Mouse (Mus musculus): ENCODE measurements at regions not wholly inside any gene's neighbourhood (a gene's known extent, or its start where the extent isn't known, plus 50 kb on each side); places are given as distances from the start of the nearest gene placed in this dataset.
"Not testable (repeated sequence)": the region's sequence is repeated elsewhere in the genome, so short reads cannot be mapped to it uniquely, and the experiment has no call there.

GRCm38 (mm10) chr15:3720668-3721340 is 137.5 kb upstream of the Ghr start:
- no peak overlapping the region for H3K27ac ChIP-seq (ENCODE audit: low read depth, low read length)
- WGBS, result 70% methylated on average over 6 of the region's 6 CpGs
- peak; percentile 1 for DNase-seq (ENCODE audit: low spot score)

GRCm38 (mm10) chr15:3711764-3712163 is 128.5 kb upstream of the Ghr start:
- DNase-seq (ENCODE audit: low spot score) (no peak), ATAC-seq (no peak)
- Histone ChIP-seq H3K4me3 (ENCODE audit: low read depth, low read length) (no peak overlapping the region), H3K4me2 (ENCODE audit: low read length) (no peak overlapping the region), H3K9ac (ENCODE audit: low read length) (no peak overlapping the region), H3K27me3 (replicated peaks; ENCODE audit: control insufficient read depth, insufficient read depth, low read length) (no peaks in the 10 kb centered on the region), H3K27ac (ENCODE audit: low read depth, low read length) (no peak overlapping the region), H3K4me1 (ENCODE audit: control insufficient read depth, insufficient read depth, low read length) (no peaks in the 10 kb centered on the region), H3K9me3 (replicated peaks; ENCODE audit: control insufficient read depth, low read length) (no peaks in the 10 kb centered on the region), H3K36me3 (ENCODE audit: control insufficient read depth, insufficient read depth, low read length) (no peaks in the 10 kb centered on the region)
- 84% methylated on average over 1 of the region's 1 CpGs for WGBS

More at GRCm38 (mm10) chr15:3720668-3721340, 137.5 kb upstream of the Ghr start:
- Histone ChIP-seq H3K4me3 (ENCODE audit: low read depth, low read length) (no peak overlapping the region), H3K9me3 (replicated peaks; ENCODE audit: control insufficient read depth, low read length) (no peaks in the 10 kb centered on the region), H3K9ac (ENCODE audit: low read length) (no peak overlapping the region), H3K27me3 (replicated peaks; ENCODE audit: control insufficient read depth, insufficient read depth, low read length) (no peaks in the 10 kb centered on the region), H3K36me3 (ENCODE audit: control insufficient read depth, insufficient read depth, low read length) (no peaks in the 10 kb centered on the region), H3K4me2 (ENCODE audit: low read length) (no peak overlapping the region), H3K4me1 (ENCODE audit: control insufficient read depth, insufficient read depth, low read length) (no peaks in the 10 kb centered on the region)
- no peak for ATAC-seq

- H3K36me3 ChIP-seq (ENCODE audit: control insufficient read depth, insufficient read depth, low read length), result no peaks in the 10 kb centered on the region
- no peak overlapping the region for H3K27ac ChIP-seq (ENCODE audit: low read depth, low read length)
- no peaks in the 10 kb centered on the region for H3K4me1 ChIP-seq (ENCODE audit: control insufficient read depth, insufficient read depth, low read length)
- no peak overlapping the region for H3K9ac ChIP-seq (ENCODE audit: low read length)
- H3K4me3 ChIP-seq (ENCODE audit: low read depth, low read length), result no peak overlapping the region
- ATAC-seq (no peak), DNase-seq (ENCODE audit: low spot score) (no peak)
- no peaks in the 10 kb centered on the region for H3K27me3 ChIP-seq (replicated peaks; ENCODE audit: control insufficient read depth, insufficient read depth, low read length)
- 86% methylated on average over 11 of the region's 11 CpGs for WGBS
- H3K9me3 ChIP-seq (replicated peaks; ENCODE audit: control insufficient read depth, low read length), result no peaks in the 10 kb centered on the region
- no peak overlapping the region for H3K4me2 ChIP-seq (ENCODE audit: low read length)
These were observed 124.1 kb upstream of the Ghr start for GRCm38 (mm10) chr15:3707089-3708078.

GRCm38 (mm10) chr15:3699234-3699814 is 116.0 kb upstream of the Ghr start:
- Histone ChIP-seq H3K4me3 (ENCODE audit: low read depth, low read length) (no peak overlapping the region), H3K27ac (ENCODE audit: low read depth, low read length) (no peak overlapping the region), H3K9ac (ENCODE audit: low read length) (no peak overlapping the region), H3K4me1 (ENCODE audit: control insufficient read depth, insufficient read depth, low read length) (no peaks in the 10 kb centered on the region), H3K4me2 (ENCODE audit: low read length) (no peak overlapping the region), H3K27me3 (replicated peaks; ENCODE audit: control insufficient read depth, insufficient read depth, low read length) (no peaks in the 10 kb centered on the region), H3K9me3 (replicated peaks; ENCODE audit: control insufficient read depth, low read length) (no peaks in the 10 kb centered on the region), H3K36me3 (ENCODE audit: control insufficient read depth, insufficient read depth, low read length) (no peaks in the 10 kb centered on the region)
- ATAC-seq, result no peak
- no peak for DNase-seq (ENCODE audit: low spot score)
- WGBS, result 88% methylated on average over 4 of the region's 4 CpGs

- no peak overlapping the region for H3K9ac ChIP-seq (ENCODE audit: low read length)
- no peaks in the 10 kb centered on the region for H3K4me1 ChIP-seq (ENCODE audit: control insufficient read depth, insufficient read depth, low read length)
- no peak overlapping the region for H3K4me2 ChIP-seq (ENCODE audit: low read length)
- no peak overlapping the region for H3K4me3 ChIP-seq (ENCODE audit: low read depth, low read length)
- no peaks in the 10 kb centered on the region for H3K9me3 ChIP-seq (replicated peaks; ENCODE audit: control insufficient read depth, low read length)
- DNase-seq (ENCODE audit: low spot score), result peak; percentile 2
- WGBS, result 76% methylated on average over 1 of the region's 1 CpGs
- H3K27me3 ChIP-seq (replicated peaks; ENCODE audit: control insufficient read depth, insufficient read depth, low read length), result no peaks in the 10 kb centered on the region
- no peaks in the 10 kb centered on the region for H3K36me3 ChIP-seq (ENCODE audit: control insufficient read depth, insufficient read depth, low read length)
- ATAC-seq, result no peak
- no peak overlapping the region for H3K27ac ChIP-seq (ENCODE audit: low read depth, low read length)
These were observed 102.0 kb upstream of the Ghr start for GRCm38 (mm10) chr15:3685254-3685653.

- H3K27ac ChIP-seq (ENCODE audit: low read depth, low read length); H3K9ac ChIP-seq (ENCODE audit: low read length); H3K4me3 ChIP-seq (ENCODE audit: low read depth, low read length); DNase-seq (ENCODE audit: low spot score); H3K36me3 ChIP-seq (ENCODE audit: control insufficient read depth, insufficient read depth, low read length); H3K9me3 ChIP-seq (replicated peaks; ENCODE audit: control insufficient read depth, low read length); H3K27me3 ChIP-seq (replicated peaks; ENCODE audit: control insufficient read depth, insufficient read depth, low read length); H3K4me1 ChIP-seq (ENCODE audit: control insufficient read depth, insufficient read depth, low read length); H3K4me2 ChIP-seq (ENCODE audit: low read length); ATAC-seq: not testable (repeated sequence)
- WGBS, result 10% methylated on average over 4 of the region's 4 CpGs
These were observed 93.7 kb upstream of the Ghr start for GRCm38 (mm10) chr15:3677026-3677425.

- no peak overlapping the region for H3K4me2 ChIP-seq (ENCODE audit: low read length)
- no peaks in the 10 kb centered on the region for H3K9me3 ChIP-seq (replicated peaks; ENCODE audit: control insufficient read depth, low read length)
- H3K27me3 ChIP-seq (replicated peaks; ENCODE audit: control insufficient read depth, insufficient read depth, low read length), result no peaks in the 10 kb centered on the region
- H3K36me3 ChIP-seq (ENCODE audit: control insufficient read depth, insufficient read depth, low read length), result no peaks in the 10 kb centered on the region
- H3K9ac ChIP-seq (ENCODE audit: low read length), result no peak overlapping the region
- no peak overlapping the region for H3K27ac ChIP-seq (ENCODE audit: low read depth, low read length)
- WGBS, result 88% methylated on average over 2 of the region's 2 CpGs
- no peaks in the 10 kb centered on the region for H3K4me1 ChIP-seq (ENCODE audit: control insufficient read depth, insufficient read depth, low read length)
- DNase-seq (ENCODE audit: low spot score), result no peak
- ATAC-seq, result no peak
- H3K4me3 ChIP-seq (ENCODE audit: low read depth, low read length), result no peak overlapping the region
These were observed 89.3 kb upstream of the Ghr start for GRCm38 (mm10) chr15:3672586-3672985.

GRCm38 (mm10) chr15:3671169-3671568 is 87.9 kb upstream of the Ghr start:
- Histone ChIP-seq H3K4me1 (ENCODE audit: control insufficient read depth, insufficient read depth, low read length) (no peaks in the 10 kb centered on the region), H3K27me3 (replicated peaks; ENCODE audit: control insufficient read depth, insufficient read depth, low read length) (no peaks in the 10 kb centered on the region), H3K36me3 (ENCODE audit: control insufficient read depth, insufficient read depth, low read length) (no peaks in the 10 kb centered on the region), H3K9me3 (replicated peaks; ENCODE audit: control insufficient read depth, low read length) (no peaks in the 10 kb centered on the region), H3K4me3 (ENCODE audit: low read depth, low read length) (no peak overlapping the region), H3K9ac (ENCODE audit: low read length) (no peak overlapping the region), H3K27ac (ENCODE audit: low read depth, low read length) (no peak overlapping the region), H3K4me2 (ENCODE audit: low read length) (no peak overlapping the region)
- DNase-seq (ENCODE audit: low spot score) (no peak), ATAC-seq (no peak)
- WGBS, result 96% methylated on average over 3 of the region's 3 CpGs

Data from forebrain, embryonic 14.5 days (tissue).